Mouse (Mus musculus) left cerebral cortex, adult 2 months (tissue): ENCODE measurements around the gene Apol7e. TPM values are rescaled to one million over a fixed set of nuclear protein-coding genes. Genes with fewer than 3 reads are reported as not detected.

ENCODE experiments used
- DNase-seq, 2 experiments: peaks; one replicate each; pipeline ENCODE4 v3.0.0; 2021 to 2022; ENCODE audit warnings: low spot score in 2 of 2, mixed read lengths in 1 of 2; ENCODE audit errors: extremely low spot score in 1 of 2
- H3K27ac ChIP-seq: fragments of 200-600 bp; 2 replicates; pipeline ENCODE4 v1.8.1; 2022
- H3K4me3 ChIP-seq: fragments of 200-600 bp; 2 replicates; pipeline ENCODE4 v1.8.1; 2022
- CTCF ChIP-seq: fragments of 200-600 bp; IDR thresholded peaks from 2 replicates; pipeline ENCODE4 v1.8.1; 2022; ENCODE audit warnings: antibody characterized with exemption, mild to moderate bottlenecking, moderate library complexity
- intact Hi-C: fragments of 180-260 bp; cut with DNase I; formaldehyde crosslinking; loops from one replicate; pipeline ENCODE4 v1.15.1; 2025
- total RNA-seq, 2 experiments: library from RNA; stranded (reverse); gene quantifications; 2 replicates each; pipeline ENCODE4 v1.2.3; 2021

The Apol7e gene
- total RNA-seq, 2 experiments from 2014 or later: 0.14 TPM; not detected in 1

DNA sequence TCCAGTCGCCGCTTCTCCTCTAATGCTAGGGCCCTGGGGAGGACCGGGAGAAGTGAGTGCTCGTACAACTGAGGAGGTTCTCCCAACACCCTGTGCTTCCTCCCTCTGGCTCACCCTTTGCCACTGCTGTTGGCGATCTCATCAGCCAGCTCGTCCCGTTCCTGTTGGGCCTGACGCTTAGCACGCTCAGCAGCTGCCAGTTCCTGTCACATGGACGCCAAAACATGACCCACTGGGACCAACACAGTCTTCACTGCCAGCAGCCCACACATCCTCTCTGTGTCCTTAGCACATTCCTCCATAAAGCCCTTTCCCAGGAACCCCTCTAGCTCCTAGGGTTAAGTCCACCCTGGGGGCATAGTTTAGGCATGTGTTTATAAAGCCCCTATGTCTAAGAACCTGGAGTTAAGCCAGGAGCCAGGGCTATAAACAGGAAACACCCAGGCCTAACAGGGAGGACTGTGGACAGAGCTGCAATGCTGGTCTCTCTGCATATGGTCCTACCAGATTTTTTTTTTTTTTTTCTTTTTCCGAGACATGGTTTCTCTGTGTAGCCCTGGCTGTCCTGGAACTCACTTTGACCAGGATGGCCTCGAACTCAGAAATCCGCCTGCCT lies 65.8 kb downstream of the Apol7e start:
- TF ChIP-seq CTCF: no peak
- Histone ChIP-seq H3K27ac (no peak overlapping the region), H3K4me3 (no peak overlapping the region)
- DNase-seq: no peak
- intact Hi-C loops: no loop called here

DNA sequence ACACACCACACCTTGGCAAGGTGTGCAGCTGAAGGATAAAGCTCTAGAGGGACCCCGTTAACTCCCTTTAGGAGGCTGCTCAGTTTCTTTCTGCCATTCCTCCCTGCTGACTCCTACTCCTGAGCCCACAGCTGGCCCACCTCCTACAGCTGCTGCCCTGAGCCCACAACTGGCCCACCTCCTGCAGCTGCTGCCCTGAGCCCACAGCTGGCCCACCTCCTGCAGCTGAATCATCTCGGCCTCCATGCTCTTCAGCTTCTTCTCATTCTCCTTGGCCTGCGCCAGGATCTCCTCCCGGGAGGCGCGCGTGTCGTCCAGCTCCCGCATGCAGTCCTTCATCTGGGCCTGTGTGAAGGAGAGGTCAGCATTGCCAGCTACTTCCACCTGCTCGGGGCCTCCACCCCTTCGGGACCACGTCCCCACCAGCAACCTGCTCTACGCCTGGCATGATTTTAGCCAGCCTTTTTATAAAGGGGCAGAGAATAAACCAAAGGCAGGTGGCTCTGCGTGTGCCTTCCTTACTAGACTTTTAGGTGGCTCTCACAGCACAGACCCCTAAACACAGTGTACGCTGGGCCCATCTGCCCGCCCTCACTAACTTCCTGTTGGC lies 66.9 kb downstream of the Apol7e start:
- no peak for DNase-seq
- intact Hi-C loops: no loop called here
- TF ChIP-seq CTCF: no peak
- Histone ChIP-seq H3K4me3 (no peak overlapping the region), H3K27ac (no peak overlapping the region)

DNA sequence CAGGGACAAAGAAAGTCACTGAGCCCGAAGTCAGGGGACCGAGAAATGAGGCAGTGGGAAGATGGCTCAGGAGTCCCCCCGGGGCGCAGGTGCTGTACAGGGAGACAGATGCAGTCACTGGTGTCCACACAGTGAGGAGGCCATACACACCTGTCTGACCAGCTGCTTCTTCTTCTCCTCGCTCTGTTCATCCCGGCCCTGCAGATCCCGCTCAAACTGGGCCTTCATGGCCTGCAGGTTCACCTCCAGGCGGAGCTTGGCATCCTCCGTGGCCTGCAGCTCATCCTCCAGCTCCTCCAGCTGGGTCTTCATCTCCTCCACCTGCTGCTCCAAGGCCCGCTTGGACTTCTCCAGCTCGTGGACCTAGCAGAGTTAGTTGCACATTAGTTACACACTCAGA lies 68.3 kb downstream of the Apol7e start:
- Histone ChIP-seq H3K27ac (no peak overlapping the region), H3K4me3 (no peak overlapping the region)
- intact Hi-C loops: no loop called here
- TF ChIP-seq CTCF: no peak
- DNase-seq: no peak

Other genes starting within 250 kb of the Apol7e start
- gene Apol10a, start 221.8 kb upstream of the Apol7e start, total RNA-seq: not detected
- gene Apol11a, start 190.6 kb upstream of the Apol7e start, total RNA-seq: not detected
- not detected for gene Apol7c, start 165.5 kb upstream of the Apol7e start, total RNA-seq
- gene 1700025B11Rik, start 137.0 kb upstream of the Apol7e start, total RNA-seq: not detected
- under 1 TPM in 1 of 2 experiments, not detected in 1; 0.18 TPM for gene Apol10b, start 102.7 kb upstream of the Apol7e start, total RNA-seq
- not detected for gene Gm36245, start 99.6 kb upstream of the Apol7e start, total RNA-seq
- gene Apol11b, start 55.6 kb upstream of the Apol7e start, total RNA-seq: under 1 TPM in 1 of 2 experiments, not detected in 1; 0.23 TPM
- not detected for gene Apol9b, start 30.2 kb downstream of the Apol7e start, total RNA-seq
- gene Apol8, start 58.1 kb downstream of the Apol7e start, total RNA-seq: 1 to 10 TPM; 5.1 to 5.8 TPM
- 10 to 100 TPM; 81.2 to 91.4 TPM for gene Myh9, start 143.3 kb downstream of the Apol7e start, total RNA-seq
- 100 to 1,000 TPM; 139 to 143 TPM for gene Txn2, start 230.1 kb downstream of the Apol7e start, total RNA-seq